Mouse (Mus musculus) olfactory bulb, adult 2 months (tissue): ENCODE results near the gene Tmem245.

Experiments used
- CTCF ChIP-seq: fragments of 200-500 bp; IDR thresholded peaks from 2 replicates; pipeline ENCODE4 v1.5.1; 2012; ENCODE audit warnings: low read depth, mild to moderate bottlenecking, low read length, moderate library complexity; ENCODE audit not compliant: insufficient read depth
- POLR2A ChIP-seq: fragments of 200-500 bp; IDR thresholded peaks from 2 replicates; pipeline ENCODE4 v1.6.1; 2012; ENCODE audit warnings: mild to moderate bottlenecking, low read depth, low read length, moderate library complexity; ENCODE audit not compliant: insufficient read depth

GRCm38 (mm10) chr4:56937136-56937535 is 10.1 kb downstream of the Tmem245 start:
- no peak for TF ChIP-seq CTCF
- TF ChIP-seq POLR2A, result no peak
